Mouse (Mus musculus) embryo, embryonic 11.5 days (tissue): ENCODE results near the gene Ctnnal1.
A peak's percentile ranks its signal among the peaks of the same experiment; 100 is the strongest.

Source experiments
- DNase-seq: peaks from one replicate; pipeline ENCODE4 v3.0.0-alpha.2; 2012; ENCODE audit warnings: low read depth, low spot score

The Ctnnal1 gene

DNA sequence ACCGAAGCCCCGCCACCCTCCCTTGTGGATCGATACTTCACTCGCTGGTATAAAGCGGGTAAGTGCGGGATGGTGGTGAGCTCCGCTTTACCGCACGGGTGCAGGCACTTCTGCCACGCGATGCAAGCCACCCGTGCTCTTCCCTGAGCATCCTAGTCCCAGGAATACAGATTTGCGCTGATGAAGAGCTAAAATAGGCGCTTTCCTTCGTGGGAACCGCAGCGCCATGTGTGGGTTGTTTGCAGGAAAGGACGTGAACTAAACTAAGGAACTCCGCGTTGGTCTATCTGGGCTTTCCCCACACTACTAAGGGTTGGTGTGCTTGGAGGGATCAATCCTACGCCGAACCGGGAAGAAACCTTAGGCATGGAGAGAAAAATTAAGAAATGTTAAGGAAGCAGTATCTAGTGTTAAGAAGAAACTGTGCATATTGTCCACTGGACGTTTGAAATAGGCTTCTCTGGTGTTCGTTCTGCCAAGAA lies 62.3 kb downstream of the Ctnnal1 start:
- no peak for DNase-seq

DNA sequence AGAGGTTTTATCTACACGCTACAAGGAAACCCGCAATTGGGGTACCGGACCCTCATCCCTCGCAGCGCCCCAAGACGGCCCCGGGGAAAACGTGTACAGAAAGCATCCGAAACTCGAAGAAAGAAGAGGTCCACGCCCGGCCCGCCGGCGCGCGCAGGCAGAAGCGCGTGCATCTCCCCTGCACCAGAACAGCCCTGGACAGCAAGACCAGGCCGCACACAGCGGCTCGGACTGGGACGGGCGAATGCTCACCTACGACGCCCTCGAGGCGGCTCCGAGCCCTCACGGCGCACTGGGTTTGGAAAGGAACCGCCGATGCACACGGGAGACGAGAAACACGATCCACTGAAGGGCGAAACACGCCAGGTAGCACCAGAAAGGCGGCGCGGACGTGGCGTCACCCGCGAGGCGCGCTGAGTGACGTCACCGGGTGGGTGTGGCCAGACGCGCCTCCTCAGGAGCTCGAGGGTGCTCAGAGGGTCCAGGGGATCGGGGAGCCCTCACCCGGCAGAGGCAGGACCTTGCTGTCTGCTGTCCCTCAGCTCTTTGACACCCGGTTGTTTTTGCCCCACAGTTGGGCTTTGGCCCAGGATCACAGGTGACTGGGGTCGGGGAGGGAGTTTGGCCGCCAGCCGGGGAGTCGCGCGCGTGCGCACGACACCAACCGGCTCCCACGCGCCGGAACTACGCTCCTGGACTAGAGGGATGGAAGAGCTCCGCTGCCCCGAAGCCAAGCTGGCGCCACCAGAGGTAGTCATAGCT lies 62.9 kb downstream of the Ctnnal1 start, which contains the start of the genes Elp1 and Fam206a:
Elp1 (minus strand) TSS at position 425 of the 762 bp plus-strand sequence.
Fam206a (plus strand) TSS at position 439 of the 762 bp plus-strand sequence.
- peak; percentile 94 for DNase-seq

DNA sequence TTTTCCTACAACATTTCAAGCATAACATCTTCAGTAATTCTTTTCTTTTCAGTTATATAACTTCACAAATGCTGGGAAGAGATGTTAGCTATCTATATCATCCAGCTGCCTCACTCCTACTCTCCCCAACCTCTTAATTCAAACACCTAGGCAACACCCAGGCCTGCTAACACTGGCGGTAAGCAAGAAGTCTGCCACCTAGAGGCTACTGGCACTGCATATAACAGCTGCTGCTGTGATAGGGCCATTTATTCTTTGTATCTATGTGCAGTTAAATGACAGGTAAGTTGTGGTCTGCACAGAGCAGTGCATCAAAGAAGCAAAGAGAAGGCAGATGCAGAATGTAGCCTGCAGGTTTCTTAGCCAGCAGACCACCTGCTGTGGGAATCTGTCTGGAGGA lies 73.6 kb downstream of the Ctnnal1 start:
- no peak for DNase-seq

DNA sequence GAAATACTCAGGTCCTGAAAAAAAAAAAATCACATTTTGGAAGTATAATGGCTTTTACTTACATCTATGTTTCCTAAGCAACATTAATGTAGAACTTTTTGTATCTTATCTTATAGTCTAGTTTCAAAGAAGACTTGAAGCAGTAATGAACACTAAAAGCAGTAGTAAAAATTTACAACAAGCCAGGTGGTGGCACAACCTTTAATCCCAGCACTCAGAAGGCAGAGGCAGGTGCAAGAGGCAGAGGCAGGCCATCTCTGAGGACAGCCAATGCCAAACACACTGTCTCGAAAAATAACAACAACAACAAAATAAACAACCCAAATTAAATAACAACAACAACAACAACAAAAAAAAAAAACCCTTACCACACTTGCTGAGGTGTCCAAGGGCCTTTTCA lies 93.9 kb downstream of the Ctnnal1 start:
- no peak for DNase-seq

DNA sequence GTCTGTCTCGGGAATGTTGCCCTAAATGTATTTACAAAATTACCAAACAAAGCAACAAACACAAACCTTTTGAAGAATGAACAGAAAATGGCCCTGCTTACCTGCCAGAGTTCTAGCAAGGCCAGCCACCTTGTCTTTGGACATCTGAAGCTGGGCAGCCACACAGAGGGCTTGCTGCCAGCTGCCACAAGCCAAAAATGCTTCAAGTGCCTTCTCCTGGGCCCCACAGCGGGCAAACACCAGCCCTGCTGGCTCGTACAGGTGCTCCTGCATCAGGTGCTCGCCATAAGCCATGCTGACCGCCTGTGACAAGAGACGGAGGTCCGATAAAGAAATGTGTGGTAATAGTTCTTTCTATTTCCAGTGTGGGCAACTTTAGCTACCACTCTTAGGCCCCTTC lies 96.1 kb downstream of the Ctnnal1 start:
- no peak for DNase-seq

DNA sequence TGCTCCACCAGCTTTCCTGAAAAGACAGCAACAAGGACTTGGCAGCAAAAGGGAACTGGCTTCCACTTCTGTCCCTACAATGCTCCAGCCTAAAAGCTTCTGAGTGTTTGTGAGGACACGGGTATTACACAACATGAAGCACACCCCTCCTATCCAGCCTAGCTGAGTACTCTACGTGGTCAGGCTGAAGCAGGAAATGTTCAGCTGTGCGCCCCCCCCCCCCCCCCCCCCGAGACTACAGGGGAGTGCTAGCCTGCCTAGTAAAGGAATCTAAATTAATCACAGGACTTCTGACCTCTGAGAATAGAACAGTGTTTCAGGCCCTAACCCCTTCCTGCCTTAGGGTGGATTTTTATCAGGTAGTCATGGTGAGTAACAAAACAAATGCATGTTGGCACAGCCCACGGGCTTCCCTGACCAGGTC lies 97.1 kb downstream of the Ctnnal1 start:
- no peak for DNase-seq
